Mouse (Mus musculus): ENCODE data around the gene Il23r. TPM values are rescaled to one million over a fixed set of nuclear protein-coding genes. Genes with fewer than 3 reads are reported as not detected.

Il23r gene
- total and polyA plus RNA-seq, 3 experiments, result 0.05 TPM; not detected in 2

GRCm38 (mm10) chr6:67436295-67436694 lies 55.4 kb downstream of the Il23r start:
- TF ChIP-seq POLR2AphosphoS5 (IDR thresholded peaks at IDR 0.05; ENCODE audit: insufficient replicate concordance, low read depth, low read length), result no peak
- TF ChIP-seq GATA1 (IDR thresholded peaks at IDR 0.05; ENCODE audit: borderline replicate concordance, low read length), result no peak
- TF ChIP-seq TAL1 (conservative IDR thresholded peaks at IDR 0.05; ENCODE audit: low read depth, low read length), result no peak
- TF ChIP-seq GATA2 (IDR thresholded peaks at IDR 0.05; ENCODE audit: borderline replicate concordance, low read depth, low read length), result no peak
- no peak for TF ChIP-seq CTCF (IDR thresholded peaks at IDR 0.05; ENCODE audit: low read depth, low read length)
- DNase-seq (ENCODE audit: low spot score), result no peak

DNA sequence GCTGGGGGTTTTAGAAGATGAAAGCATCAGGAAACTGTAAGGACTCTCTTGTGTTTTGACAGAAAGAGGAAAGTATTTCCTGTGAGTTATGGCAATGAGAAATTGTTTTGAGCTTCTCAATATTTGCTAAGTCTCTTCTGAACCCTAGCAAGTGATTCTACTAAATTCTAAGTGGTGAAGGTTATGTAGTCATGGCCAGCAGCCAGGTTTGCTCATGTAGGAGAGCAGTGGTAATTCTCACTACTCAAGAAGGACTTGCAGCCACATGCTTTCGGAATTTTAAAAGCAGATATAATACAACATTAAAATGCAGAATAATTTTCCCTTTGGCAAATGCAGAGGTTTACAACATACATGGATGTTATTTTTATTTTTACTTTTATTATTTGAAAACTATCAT lies 55.9 kb downstream of the Il23r start:
- H3K36me3 ChIP-seq (replicated peaks), result no peaks in the 10 kb centered on the region
- H3K9me3 ChIP-seq (replicated peaks), result no peaks in the 10 kb centered on the region
- TF ChIP-seq TAL1 (conservative IDR thresholded peaks at IDR 0.05; ENCODE audit: low read depth, low read length), result no peak
- no peak for TF ChIP-seq GATA1 (IDR thresholded peaks at IDR 0.05; ENCODE audit: borderline replicate concordance, low read length)
- TF ChIP-seq GATA2 (IDR thresholded peaks at IDR 0.05; ENCODE audit: borderline replicate concordance, low read depth, low read length), result no peak
- no peak for TF ChIP-seq POLR2AphosphoS5 (IDR thresholded peaks at IDR 0.05; ENCODE audit: insufficient replicate concordance, low read depth, low read length)
- no peak for TF ChIP-seq CTCF (IDR thresholded peaks at IDR 0.05; ENCODE audit: low read depth, low read length)
- ATAC-seq (ENCODE audit: extremely low read depth, insufficient number of reproducible peaks, low FRiP score, poor library complexity, severe bottlenecking) (no peak), DNase-seq (ENCODE audit: low spot score) (no peak)
- H3K4me3 ChIP-seq (ENCODE audit: low read depth, low read length), result no peak overlapping the region
- peaks cover 3% of the 10 kb centered on the region; the same call in 1 of the 2 replicates for H3K27me3 ChIP-seq (ENCODE audit: insufficient read depth, low read length)
- 0 out of 2 replicates have a peak, but pooled peaks cover 4% of the 10 kb centered on the region for H3K4me1 ChIP-seq (ENCODE audit: insufficient read depth, low read depth, low read length)

More at GRCm38 (mm10) chr6:67436295-67436694, 55.4 kb downstream of the Il23r start:
- no peak overlapping the region for H3K4me3 ChIP-seq (ENCODE audit: low read depth, low read length)
- H3K4me1 ChIP-seq (ENCODE audit: insufficient read depth, low read depth, low read length), result 0 out of 2 replicates have a peak, but pooled peaks cover 4% of the 10 kb centered on the region
- H3K9me3 ChIP-seq (replicated peaks), result no peaks in the 10 kb centered on the region
- H3K36me3 ChIP-seq (replicated peaks), result no peaks in the 10 kb centered on the region
- H3K27me3 ChIP-seq (ENCODE audit: insufficient read depth, low read length), result peaks cover 3% of the 10 kb centered on the region; the same call in 1 of the 2 replicates
- no peak for ATAC-seq (ENCODE audit: extremely low read depth, insufficient number of reproducible peaks, low FRiP score, poor library complexity, severe bottlenecking)

GRCm38 (mm10) chr6:67434755-67435452 lies 56.8 kb downstream of the Il23r start:
- Histone ChIP-seq H3K27me3 (ENCODE audit: insufficient read depth, low read length) (peaks cover 3% of the 10 kb centered on the region; the same call in 1 of the 2 replicates), H3K4me3 (ENCODE audit: low read depth, low read length) (no peak overlapping the region), H3K36me3 (replicated peaks) (no peaks in the 10 kb centered on the region), H3K9me3 (replicated peaks) (no peaks in the 10 kb centered on the region), H3K4me1 (ENCODE audit: insufficient read depth, low read depth, low read length) (0 out of 2 replicates have a peak, but pooled peaks cover 4% of the 10 kb centered on the region)
- TF ChIP-seq GATA1 (IDR thresholded peaks at IDR 0.05; ENCODE audit: borderline replicate concordance, low read length) (no peak), TAL1 (conservative IDR thresholded peaks at IDR 0.05; ENCODE audit: low read depth, low read length) (no peak)
- DNase-seq (ENCODE audit: low spot score) (no peak), ATAC-seq (ENCODE audit: extremely low read depth, insufficient number of reproducible peaks, low FRiP score, poor library complexity, severe bottlenecking) (no peak)

DNA sequence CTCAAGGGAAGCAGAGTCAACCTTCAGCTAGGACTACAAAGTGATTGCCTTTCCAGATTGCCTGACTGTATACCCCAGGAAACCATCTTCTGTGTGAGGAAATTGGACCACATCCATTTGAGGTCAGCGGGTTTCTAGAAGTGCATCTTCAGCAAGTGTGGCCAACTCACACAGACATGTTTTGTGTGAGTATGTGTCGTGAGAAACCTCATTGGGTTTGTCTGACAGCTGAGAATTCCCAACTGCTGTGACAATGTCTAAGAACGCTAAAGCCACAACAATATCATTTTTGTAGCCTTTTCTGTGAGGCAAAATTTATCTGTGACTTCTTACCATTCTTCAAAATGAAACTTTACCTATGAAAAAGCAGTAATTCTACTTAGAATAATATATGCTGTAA lies 59.8 kb downstream of the Il23r start:
- Histone ChIP-seq H3K9me3 (replicated peaks) (no peaks in the 10 kb centered on the region), H3K4me3 (ENCODE audit: low read depth, low read length) (no peak overlapping the region), H3K36me3 (replicated peaks) (no peaks in the 10 kb centered on the region), H3K4me1 (ENCODE audit: insufficient read depth, low read depth, low read length) (0 out of 2 replicates have a peak, but pooled peaks cover 4% of the 10 kb centered on the region), H3K27me3 (ENCODE audit: insufficient read depth, low read length) (peaks cover 3% of the 10 kb centered on the region; the same call in 1 of the 2 replicates)
- no peak for TF ChIP-seq GATA1 (IDR thresholded peaks at IDR 0.05; ENCODE audit: borderline replicate concordance, low read length)
- no peak for TF ChIP-seq POLR2AphosphoS5 (IDR thresholded peaks at IDR 0.05; ENCODE audit: insufficient replicate concordance, low read depth, low read length)
- no peak for TF ChIP-seq CTCF (IDR thresholded peaks at IDR 0.05; ENCODE audit: low read depth, low read length)
- TF ChIP-seq GATA2 (IDR thresholded peaks at IDR 0.05; ENCODE audit: borderline replicate concordance, low read depth, low read length), result no peak
- TF ChIP-seq TAL1 (conservative IDR thresholded peaks at IDR 0.05; ENCODE audit: low read depth, low read length), result no peak
- DNase-seq (ENCODE audit: low spot score) (no peak), ATAC-seq (ENCODE audit: extremely low read depth, insufficient number of reproducible peaks, low FRiP score, poor library complexity, severe bottlenecking) (no peak)

DNA sequence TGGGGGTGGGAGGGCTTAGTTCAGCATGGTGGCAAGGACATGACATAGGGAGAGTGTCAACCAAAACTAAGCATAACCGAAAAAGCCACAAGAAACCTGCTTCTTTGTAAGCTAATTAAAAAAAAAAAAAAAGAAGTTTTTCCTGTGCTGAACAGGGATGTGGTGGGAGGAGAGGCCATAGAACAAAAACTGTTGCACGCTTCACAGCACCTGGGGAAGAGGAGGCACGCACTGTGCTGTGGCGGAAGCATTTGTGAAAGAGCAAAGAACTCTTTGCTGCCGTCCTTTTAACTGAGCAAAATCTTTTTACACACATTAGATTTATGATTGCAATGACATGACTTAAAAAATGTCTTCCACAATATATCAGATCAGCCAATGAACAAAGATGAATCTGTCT lies 69.9 kb downstream of the Il23r start:
- no peak for DNase-seq (ENCODE audit: low spot score)
- no peaks in the 10 kb centered on the region for H3K36me3 ChIP-seq (replicated peaks)
- ATAC-seq (ENCODE audit: extremely low read depth, insufficient number of reproducible peaks, low FRiP score, poor library complexity, severe bottlenecking), result no peak
- no peak for TF ChIP-seq CTCF (IDR thresholded peaks at IDR 0.05; ENCODE audit: low read depth, low read length)
- no peak for TF ChIP-seq TAL1 (conservative IDR thresholded peaks at IDR 0.05; ENCODE audit: low read depth, low read length)
- no peak for TF ChIP-seq GATA1 (IDR thresholded peaks at IDR 0.05; ENCODE audit: borderline replicate concordance, low read length)
- no peak for TF ChIP-seq GATA2 (IDR thresholded peaks at IDR 0.05; ENCODE audit: borderline replicate concordance, low read depth, low read length)
- TF ChIP-seq POLR2AphosphoS5 (IDR thresholded peaks at IDR 0.05; ENCODE audit: insufficient replicate concordance, low read depth, low read length), result no peak
- no peak overlapping the region for H3K4me3 ChIP-seq (ENCODE audit: low read depth, low read length)
- H3K27me3 ChIP-seq (ENCODE audit: insufficient read depth, low read length), result peaks cover 10% of the 10 kb centered on the region; the same call in 1 of the 2 replicates
- H3K9me3 ChIP-seq (replicated peaks), result no peaks in the 10 kb centered on the region
- no peaks in the 10 kb centered on the region for H3K4me1 ChIP-seq (ENCODE audit: insufficient read depth, low read depth, low read length)

- no peaks in the 10 kb centered on the region for H3K9me3 ChIP-seq (replicated peaks)
- H3K27me3 ChIP-seq (ENCODE audit: insufficient read depth, low read length), result no peaks in the 10 kb centered on the region; the same call in none of the 2 replicates
- TF ChIP-seq GATA1 (IDR thresholded peaks at IDR 0.05; ENCODE audit: borderline replicate concordance, low read length) (no peak), CTCF (IDR thresholded peaks at IDR 0.05; ENCODE audit: low read depth, low read length) (no peak), TAL1 (conservative IDR thresholded peaks at IDR 0.05; ENCODE audit: low read depth, low read length) (no peak), GATA2 (IDR thresholded peaks at IDR 0.05; ENCODE audit: borderline replicate concordance, low read depth, low read length) (no peak), POLR2AphosphoS5 (IDR thresholded peaks at IDR 0.05; ENCODE audit: insufficient replicate concordance, low read depth, low read length) (no peak)
- H3K36me3 ChIP-seq (replicated peaks), result no peaks in the 10 kb centered on the region
- H3K4me1 ChIP-seq (ENCODE audit: insufficient read depth, low read depth, low read length), result no peaks in the 10 kb centered on the region
- ATAC-seq (ENCODE audit: extremely low read depth, insufficient number of reproducible peaks, low FRiP score, poor library complexity, severe bottlenecking), result no peak
- H3K4me3 ChIP-seq (ENCODE audit: low read depth, low read length), result no peak overlapping the region
- DNase-seq (ENCODE audit: low spot score), result no peak
Observed at GRCm38 (mm10) chr6:67416557-67416956, 75.1 kb downstream of the Il23r start.

Measured in G1E (cell line).